Mouse (Mus musculus) telencephalon, adult 2 months (tissue): ENCODE data around the gene Zcwpw1.
A peak's percentile ranks its signal among the peaks of the same experiment; 100 is the strongest.

Experiments
- DNase-seq: peaks from one replicate; pipeline ENCODE4 v3.0.0-alpha.2; 2011; ENCODE audit warnings: low read depth, low spot score

Gene Zcwpw1

DNA sequence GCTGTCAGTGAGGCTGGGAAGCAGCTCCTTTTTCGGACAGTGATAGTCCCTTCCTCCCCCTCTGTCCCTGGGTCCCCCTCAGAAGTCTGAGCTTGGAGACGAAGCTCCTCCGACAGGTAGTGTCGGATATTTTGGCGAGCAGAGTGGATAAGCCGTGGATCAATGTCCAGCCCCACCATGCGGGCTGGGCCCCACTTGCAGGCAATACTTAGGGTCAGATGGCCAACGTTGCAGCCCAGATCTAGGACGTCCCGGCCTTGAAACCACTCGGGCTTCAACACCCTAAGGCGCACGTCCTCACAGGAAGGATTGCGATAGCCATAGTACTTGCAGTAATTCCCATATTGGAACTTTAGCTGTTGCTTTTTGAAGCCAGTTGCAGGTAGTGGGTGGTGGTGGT lies 3.1 kb upstream of the Zcwpw1 start:
- DNase-seq = no peak

DNA sequence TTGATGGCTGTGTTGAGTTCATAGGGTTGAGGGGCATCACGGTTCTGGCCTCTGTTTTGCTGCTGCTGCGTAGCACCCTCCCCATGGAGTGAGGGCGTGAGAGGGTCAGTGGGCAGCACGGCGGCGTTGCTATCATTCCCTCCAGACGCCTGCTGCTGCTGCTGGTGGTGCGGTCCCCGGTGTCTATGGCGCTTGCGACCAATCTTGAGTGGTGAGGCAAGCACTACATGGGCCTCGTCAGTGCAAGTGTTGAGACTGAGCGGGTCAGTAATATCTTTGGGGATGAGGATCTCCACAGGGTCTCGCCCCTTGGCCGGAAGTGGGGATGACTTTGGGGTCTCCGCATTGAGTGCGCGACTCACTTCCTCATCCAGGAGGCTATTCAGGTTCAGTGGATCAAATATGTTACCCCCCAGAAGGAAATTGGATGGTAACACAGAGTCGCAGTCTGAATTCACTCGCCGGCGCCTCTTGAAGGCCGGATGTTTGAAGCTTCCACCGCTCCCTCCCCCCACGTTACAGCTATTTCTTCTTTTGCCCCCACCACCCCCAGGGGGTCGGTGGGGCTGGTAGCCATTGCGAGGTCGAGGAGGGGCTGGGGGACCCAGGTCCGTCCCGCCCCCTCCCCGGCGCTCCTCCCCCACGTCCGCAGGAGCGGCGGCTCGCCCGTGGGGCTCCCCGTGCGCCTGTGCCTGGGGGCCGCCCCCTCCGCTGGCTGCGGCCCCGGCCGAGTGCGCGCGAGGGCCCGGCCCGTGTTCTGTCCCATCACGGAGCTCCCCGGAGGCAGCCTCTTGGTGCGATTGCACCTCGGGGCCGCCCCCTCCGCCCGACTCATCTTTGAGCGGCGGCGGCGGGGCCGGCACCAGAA lies 2.2 kb upstream of the Zcwpw1 start:
- DNase-seq = no peak

GRCm38 (mm10) chr5:137786109-137786942 lies 1.3 kb upstream of the Zcwpw1 start:
- DNase-seq = peak; percentile 99

DNA sequence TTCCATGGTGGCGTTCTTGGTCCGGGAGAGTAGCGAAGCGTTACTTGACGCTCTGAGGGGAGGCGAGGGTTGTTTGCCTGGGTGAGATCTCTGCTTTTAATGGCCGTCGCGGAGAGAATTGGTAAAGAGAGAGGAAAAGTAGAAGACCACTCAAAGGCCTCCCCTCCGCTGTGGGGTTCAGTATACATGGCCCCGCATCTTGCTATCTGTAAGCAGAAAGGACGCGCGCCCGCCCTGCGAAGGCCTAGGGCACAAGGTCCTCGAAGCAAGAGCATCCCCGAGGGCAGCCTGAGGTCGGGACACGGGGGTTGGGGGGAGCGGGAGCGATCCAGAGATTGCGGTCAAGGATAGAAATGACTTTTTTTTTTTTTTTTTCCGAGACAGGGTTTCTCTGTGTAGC lies 573 bp downstream of the Zcwpw1 start:
- DNase-seq = no peak

DNA sequence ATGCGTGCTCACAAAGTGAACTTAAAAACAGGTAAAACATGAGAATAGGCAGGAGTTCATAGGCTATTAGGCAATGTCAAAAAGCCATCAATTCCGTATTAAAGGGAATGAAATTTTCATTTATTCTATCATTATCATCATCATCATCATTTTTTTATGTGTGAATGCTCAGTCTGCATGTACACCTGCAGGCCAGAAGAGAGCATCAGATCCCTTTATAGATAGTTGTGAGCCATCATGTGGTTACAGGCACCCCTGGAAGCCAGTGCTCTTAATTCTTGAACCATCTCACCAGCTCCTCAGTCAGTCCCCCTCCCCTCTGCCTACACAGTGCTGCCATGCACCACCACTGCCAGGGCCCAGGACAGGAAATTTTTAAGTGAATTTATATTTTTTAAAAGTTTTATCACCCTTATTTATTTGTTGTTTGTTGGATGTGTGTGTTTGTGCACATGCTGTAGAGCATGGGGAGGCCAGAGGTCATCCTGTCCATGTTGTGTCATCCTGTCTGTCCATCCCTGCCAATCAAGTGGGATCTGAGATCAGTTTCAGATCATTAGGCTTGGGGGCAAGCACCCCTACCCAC lies 1.4 kb downstream of the Zcwpw1 start:
- no peak for DNase-seq

GRCm38 (mm10) chr5:137791553-137791952 lies 4.0 kb downstream of the Zcwpw1 start:
- no peak for DNase-seq

DNA sequence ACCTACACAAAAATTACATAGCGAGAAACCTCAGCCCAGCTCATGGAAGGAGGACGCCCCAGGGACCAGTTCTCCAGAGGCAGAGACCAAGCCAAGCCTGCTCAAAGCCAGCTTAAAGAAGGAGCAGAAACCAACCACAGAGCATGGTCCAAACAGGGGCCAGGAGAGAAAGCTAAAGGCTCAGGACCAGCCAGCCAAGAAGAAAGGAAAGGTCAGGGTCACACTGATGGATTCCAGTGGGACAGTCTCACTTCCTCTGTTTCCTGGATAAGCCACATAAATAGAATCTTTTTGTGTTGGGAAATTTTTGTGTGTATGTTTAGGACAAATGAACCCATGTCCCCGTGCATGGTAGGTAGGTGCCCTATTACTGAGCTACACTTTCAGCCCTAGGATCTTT lies 9.0 kb downstream of the Zcwpw1 start:
- DNase-seq = no peak

DNA sequence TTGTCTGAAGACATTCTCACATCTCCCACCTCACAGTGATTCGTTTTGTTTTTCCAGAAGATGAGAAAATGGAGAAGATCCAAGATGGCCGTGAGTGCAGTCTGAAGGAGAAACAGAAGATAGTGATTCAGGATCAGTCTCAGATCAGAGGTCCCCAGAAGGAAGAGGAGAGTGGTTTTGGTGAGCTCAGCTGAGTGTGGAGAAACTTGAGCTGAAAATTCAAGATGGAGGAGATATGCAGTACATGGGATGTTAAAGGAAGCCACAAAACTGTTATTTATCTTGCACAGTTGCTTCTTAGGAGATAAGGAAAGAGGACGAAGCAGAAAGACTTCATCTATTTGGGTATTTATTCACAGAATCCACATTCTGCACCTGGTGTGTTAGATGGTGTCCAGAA lies 13.3 kb downstream of the Zcwpw1 start:
- DNase-seq = no peak

- no peak for DNase-seq
Measured at GRCm38 (mm10) chr5:137806158-137806557, 18.6 kb downstream of the Zcwpw1 start.

- DNase-seq = no peak
Measured at GRCm38 (mm10) chr5:137808316-137808715, 20.7 kb downstream of the Zcwpw1 start.

DNA sequence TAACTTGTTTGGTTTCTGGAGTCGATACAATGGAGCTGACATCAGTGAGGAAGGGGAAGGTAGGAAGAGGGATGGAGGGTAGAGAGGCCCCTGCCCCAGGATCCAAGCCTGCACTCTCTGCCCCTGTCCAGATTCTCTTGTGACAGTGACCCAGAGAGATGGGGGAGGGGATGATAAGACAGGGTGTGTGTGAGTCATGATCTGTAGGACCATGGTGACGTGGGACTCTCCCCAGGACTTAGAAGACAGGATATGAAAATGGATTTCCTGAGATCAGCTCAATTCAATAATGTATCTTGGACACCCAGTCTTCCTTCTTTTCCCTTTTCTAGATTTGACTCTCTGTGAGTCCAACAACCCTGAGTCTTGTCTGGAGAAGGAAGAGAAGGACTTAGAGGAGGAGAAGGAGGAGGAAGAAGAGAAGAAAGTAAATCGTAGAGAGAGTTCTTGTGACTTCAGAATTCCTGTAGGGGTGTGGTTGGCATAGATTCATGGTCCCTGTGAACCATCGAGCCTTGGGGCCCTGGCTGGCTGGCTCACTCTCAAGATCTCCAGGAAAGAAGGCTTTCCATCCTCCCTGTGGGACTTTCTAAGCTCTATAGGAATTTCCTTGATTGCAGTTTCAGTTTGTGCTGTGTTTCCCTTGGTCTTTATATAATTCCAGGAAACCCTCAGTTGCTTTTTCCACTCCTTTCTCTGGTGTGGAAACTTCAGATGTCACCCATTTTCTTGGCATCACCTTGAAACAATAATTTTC lies 30.0 kb downstream of the Zcwpw1 start:
- no peak for DNase-seq

- DNase-seq = no peak
Measured at GRCm38 (mm10) chr5:137822126-137822525, 34.5 kb downstream of the Zcwpw1 start.

DNA sequence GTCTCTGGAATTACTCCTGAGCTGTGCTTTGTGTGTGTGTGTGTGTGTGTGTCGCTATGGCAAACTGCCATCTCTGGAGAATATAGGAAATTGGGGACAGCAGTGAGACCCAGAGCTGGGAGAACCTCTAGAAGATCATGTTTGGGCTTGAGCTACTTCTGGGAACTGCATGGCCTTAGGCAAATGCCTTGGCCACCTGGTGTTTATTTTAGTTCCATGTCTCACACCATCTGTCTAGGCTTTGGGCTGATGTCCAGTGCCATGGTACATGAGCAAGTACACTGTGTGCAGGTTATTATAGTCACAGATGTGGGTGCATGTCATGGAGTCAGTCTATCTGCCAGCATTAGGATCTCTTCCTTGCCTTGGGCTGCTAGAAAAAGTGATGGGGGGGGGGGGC lies 35.0 kb downstream of the Zcwpw1 start:
- no peak for DNase-seq

DNA sequence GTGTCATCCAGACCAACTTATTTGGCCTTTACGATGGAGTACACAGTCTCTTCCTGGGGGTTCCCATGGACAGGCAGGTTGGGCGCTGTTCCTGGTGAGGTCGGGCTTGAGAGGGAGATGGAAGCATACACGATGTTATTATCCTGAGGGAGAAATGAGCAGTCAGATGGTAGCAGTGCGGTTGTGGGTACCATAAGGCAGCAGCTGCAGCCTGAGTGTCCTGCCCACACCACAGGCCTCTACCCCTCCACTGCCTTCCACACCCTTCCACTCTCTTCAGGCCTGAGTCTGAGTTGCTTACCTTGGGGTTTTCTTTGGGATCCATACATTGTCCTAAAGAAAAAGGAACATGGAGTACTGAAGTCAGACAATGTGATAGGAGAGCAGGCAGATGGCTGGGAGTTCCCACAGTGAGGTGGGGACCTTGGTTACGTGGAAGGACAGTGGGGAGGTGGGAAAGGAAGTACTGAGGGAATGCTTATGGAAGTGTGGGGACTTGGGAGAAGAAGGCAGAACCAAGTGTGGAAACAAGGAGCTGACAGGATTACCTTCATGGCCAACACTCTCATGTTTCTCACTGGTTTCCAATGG lies 36.0 kb downstream of the Zcwpw1 start:
- no peak for DNase-seq

DNA sequence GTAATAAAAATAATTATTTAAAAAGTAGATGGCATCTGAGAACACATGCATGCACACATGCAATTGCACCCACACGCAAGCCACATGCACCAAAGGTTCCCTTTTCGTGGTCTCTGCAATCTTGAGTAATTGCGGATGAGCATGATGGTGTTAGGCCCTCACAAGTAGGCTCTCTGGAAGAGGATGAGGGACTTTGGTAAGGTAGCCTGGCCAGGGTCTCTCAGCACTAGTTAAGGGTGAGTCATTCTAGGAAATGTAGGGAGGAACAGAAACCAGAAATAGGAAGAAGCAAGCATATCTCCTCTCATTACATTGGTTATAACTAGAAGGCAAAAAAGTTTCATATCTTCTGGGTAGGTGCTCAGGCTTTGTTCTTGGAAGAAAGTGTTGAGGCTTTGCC lies 37.4 kb downstream of the Zcwpw1 start:
- DNase-seq = no peak

DNA sequence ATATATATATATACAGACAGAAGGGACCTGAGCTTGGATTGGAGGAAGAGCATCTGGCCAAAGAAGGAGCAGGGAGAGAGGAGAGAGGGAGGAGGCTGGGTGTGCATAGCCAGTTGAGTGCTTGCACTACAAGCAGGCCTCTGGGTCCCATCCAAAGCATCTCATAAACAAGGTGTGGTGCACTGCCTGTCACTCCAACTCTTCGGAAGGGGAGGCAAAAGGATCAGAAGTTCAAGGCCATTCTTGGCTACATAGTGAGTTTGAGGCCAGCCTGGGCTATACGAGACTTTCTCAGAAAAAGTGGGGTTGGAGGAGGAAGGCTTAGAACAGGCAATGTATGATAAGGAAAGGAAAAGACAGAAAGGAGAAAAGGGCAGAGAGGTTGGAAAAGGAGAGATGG lies 38.4 kb downstream of the Zcwpw1 start:
- DNase-seq = no peak

GRCm38 (mm10) chr5:137826421-137826820 lies 38.8 kb downstream of the Zcwpw1 start:
- no peak for DNase-seq

DNA sequence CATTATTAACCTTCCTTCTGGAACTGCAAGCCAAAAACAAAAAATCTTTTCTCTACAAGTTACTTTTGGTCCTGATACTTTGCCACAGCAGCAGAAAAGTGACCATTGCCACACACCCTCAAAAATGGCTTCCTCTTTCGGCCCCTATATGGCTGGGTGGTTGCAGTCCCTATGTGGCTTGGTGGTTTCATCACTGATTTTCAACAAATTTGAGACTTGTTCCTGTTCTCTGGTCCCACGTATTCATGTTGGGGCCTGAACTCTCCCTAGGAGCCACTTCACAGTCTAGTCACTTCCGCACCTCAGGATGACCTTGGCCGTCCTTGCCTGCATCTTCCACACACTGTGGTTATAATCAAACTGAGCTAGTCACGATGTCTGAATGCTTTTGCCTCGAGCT lies 41.1 kb downstream of the Zcwpw1 start:
- DNase-seq = no peak

- DNase-seq = peak; percentile 18
Measured at GRCm38 (mm10) chr5:137830238-137830637, 42.6 kb downstream of the Zcwpw1 start.

DNA sequence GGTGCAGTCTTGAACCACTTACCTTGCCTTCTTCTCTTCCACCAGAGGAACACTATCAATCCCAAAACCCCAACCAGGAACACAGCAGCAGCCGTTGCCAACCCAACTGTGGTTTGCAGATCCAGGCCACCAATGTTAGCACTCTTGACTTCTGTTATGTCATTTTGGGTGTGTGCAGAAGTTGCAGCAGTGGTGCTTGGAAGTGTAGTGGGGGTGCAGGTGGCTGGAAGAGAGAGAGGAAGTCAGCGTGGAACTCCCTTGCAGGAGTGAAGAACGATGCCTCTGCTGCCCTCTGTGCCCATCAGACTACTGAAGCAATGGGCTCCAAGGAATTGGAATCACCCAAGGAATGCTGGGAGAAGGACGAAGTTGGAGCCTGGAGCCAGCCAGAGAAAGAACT lies 43.5 kb downstream of the Zcwpw1 start:
- DNase-seq = no peak

GRCm38 (mm10) chr5:137831506-137831905 lies 43.9 kb downstream of the Zcwpw1 start:
- no peak for DNase-seq
